Mouse (Mus musculus) ES-E14 (cell line): Measurements from ENCODE around the gene Foxa2. TPM values are rescaled to one million over a fixed set of nuclear protein-coding genes. Genes with fewer than 3 reads are reported as not detected.

Experiments used
- DNase-seq: peaks from one replicate; pipeline ENCODE4 v3.0.0-alpha.2; 2013; ENCODE audit warnings: low read depth, low spot score
- H3K27ac ChIP-seq: 2 replicates; pipeline ENCODE4 v1.5.1; 2012; ENCODE audit warnings: low read depth, mild to moderate bottlenecking, low read length, moderate library complexity, mixed read lengths; ENCODE audit not compliant: poor library complexity, insufficient read depth, severe bottlenecking
- H3K36me3 ChIP-seq: 2 replicates; pipeline ENCODE4 v1.6.1; 2012; ENCODE audit warnings: mild to moderate bottlenecking, low read length, moderate library complexity, mixed read lengths; ENCODE audit not compliant: control insufficient read depth, poor library complexity, insufficient read depth, severe bottlenecking
- H3K4me1 ChIP-seq, 2 experiments: fragments of 150-350 bp in 1 of 2; sonication (generic) in 1 of 2; 2 replicates each; pipeline ENCODE4 v1.6.1; 2012; ENCODE audit warnings: low read length in 2 of 2, mild to moderate bottlenecking in 1 of 2, mixed read lengths in 1 of 2; ENCODE audit not compliant: control insufficient read depth in 2 of 2, insufficient read depth in 2 of 2, poor library complexity in 1 of 2
- H3K4me3 ChIP-seq, 2 experiments: fragments of 150-350 bp in 1 of 2; sonication (generic) in 1 of 2; 2 replicates each; pipeline ENCODE4 v1.5.1; 2012; ENCODE audit warnings: low read length in 2 of 2, low read depth in 1 of 2, mild to moderate bottlenecking in 1 of 2, mixed read lengths in 1 of 2; ENCODE audit not compliant: insufficient read depth in 1 of 2, poor library complexity in 1 of 2, severe bottlenecking in 1 of 2
- H3K9ac ChIP-seq: 2 replicates; pipeline ENCODE4 v1.6.1; 2012; ENCODE audit warnings: low read depth, mild to moderate bottlenecking, low read length, mixed read lengths; ENCODE audit not compliant: poor library complexity, insufficient read depth, severe bottlenecking
- H3K9me3 ChIP-seq: fragments of 150-350 bp; sonication (generic); 2 replicates; pipeline ENCODE4 v1.6.1; 2012; ENCODE audit warnings: low read depth, mild to moderate bottlenecking, low read length; ENCODE audit not compliant: control insufficient read depth, insufficient read depth
- CHD2 ChIP-seq: IDR thresholded peaks from 2 replicates; pipeline ENCODE4 v1.6.1; 2014; ENCODE audit warnings: mild to moderate bottlenecking, low read depth, low read length, inconsistent platforms
- HCFC1 ChIP-seq: IDR thresholded peaks from 2 replicates; pipeline ENCODE4 v1.6.1; 2012; ENCODE audit warnings: low read length, inconsistent platforms, borderline replicate concordance; ENCODE audit not compliant: insufficient read depth
- MAFK ChIP-seq: IDR thresholded peaks from 2 replicates; pipeline ENCODE4 v1.6.1; 2014; ENCODE audit warnings: mild to moderate bottlenecking, low read depth, low read length, inconsistent platforms; ENCODE audit not compliant: insufficient read depth
- ZC3H11A ChIP-seq: IDR thresholded peaks from 2 replicates; pipeline ENCODE4 v1.6.1; 2012; ENCODE audit warnings: low read depth, mild to moderate bottlenecking, inconsistent platforms, low read length, borderline replicate concordance
- ZNF384 ChIP-seq: IDR thresholded peaks from 2 replicates; pipeline ENCODE4 v1.6.1; 2012; ENCODE audit warnings: low read depth, low read length, inconsistent platforms
- in situ Hi-C, 2 experiments: fragments of 600-800 bp; cut with MboI; formaldehyde crosslinking; loops; one replicate each; pipeline ENCODE4 v1.15.1; 2025; ENCODE audit warnings: low sequenced_read_pairs in 2 of 2, inconsistent platforms in 1 of 2; ENCODE audit not compliant: unreplicated experiment in 2 of 2
- total RNA-seq: library from RNA; depleted of rRNA; stranded (reverse); fragments of 300-350 nt; gene quantifications from 2 replicates; pipeline ENCODE4 v1.2.3, GENCODE M21; 2012

Foxa2 gene
- total RNA-seq, 1 experiment, result 1.5 TPM

- in situ Hi-C loops, result no loop called here
- no peak overlapping the region for H3K27ac ChIP-seq
- H3K9me3 ChIP-seq, result no peaks in the 10 kb centered on the region
- DNase-seq, result no peak
- no peak for TF ChIP-seq MAFK
- no peak for TF ChIP-seq ZNF384
- TF ChIP-seq HCFC1, result no peak
- TF ChIP-seq ZC3H11A, result no peak
- no peak for TF ChIP-seq CHD2
- H3K36me3 ChIP-seq, result no peaks in the 10 kb centered on the region
- no peaks in the 10 kb centered on the region for H3K4me1 ChIP-seq
- no peak overlapping the region for H3K4me3 ChIP-seq
- H3K9ac ChIP-seq, result no peak overlapping the region
Measured at GRCm38 (mm10) chr2:148085126-148085525, 38.4 kb upstream of the Foxa2 start.

DNA sequence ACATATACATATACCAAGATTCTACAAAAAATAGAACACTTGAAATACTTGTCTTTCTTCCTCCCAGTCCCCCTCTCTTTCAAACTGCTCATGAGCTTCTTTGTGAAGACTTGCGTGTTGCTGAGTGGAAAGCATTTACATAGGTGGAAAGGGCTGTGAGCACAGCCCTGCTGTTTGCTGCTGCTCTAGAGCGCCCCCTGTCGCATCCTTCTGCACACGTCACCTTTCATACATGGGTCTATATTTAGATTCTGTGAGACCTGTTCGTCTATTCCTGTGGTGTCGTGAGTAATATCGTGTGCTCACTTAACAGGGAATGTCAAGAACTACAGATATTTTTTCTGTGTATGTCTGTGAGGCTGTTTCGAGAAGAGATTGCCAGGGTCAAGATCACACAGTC lies 35.5 kb upstream of the Foxa2 start:
- Histone ChIP-seq H3K9ac (no peak overlapping the region), H3K36me3 (no peaks in the 10 kb centered on the region), H3K9me3 (no peaks in the 10 kb centered on the region), H3K4me3 (no peak overlapping the region), H3K27ac (no peak overlapping the region), H3K4me1 (0 out of 4 replicates have a peak, but pooled peaks cover 0 to 2% of the 10 kb centered on the region in 2 experiments)
- in situ Hi-C loops, result no loop called here
- peak; percentile 54 for DNase-seq
- TF ChIP-seq ZNF384 (no peak), MAFK (no peak), CHD2 (no peak), ZC3H11A (no peak), HCFC1 (no peak)

GRCm38 (mm10) chr2:148060705-148061104 lies 13.9 kb upstream of the Foxa2 start:
- Histone ChIP-seq H3K4me3 (no peak overlapping the region), H3K36me3 (no peaks in the 10 kb centered on the region), H3K4me1 (no peaks in the 10 kb centered on the region), H3K27ac (no peak overlapping the region), H3K9ac (no peak overlapping the region), H3K9me3 (no peaks in the 10 kb centered on the region)
- in situ Hi-C loops, result no loop called here
- TF ChIP-seq MAFK (no peak), CHD2 (no peak), ZC3H11A (no peak), HCFC1 (no peak), ZNF384 (no peak)
- DNase-seq, result no peak

GRCm38 (mm10) chr2:148053411-148053810 lies 6.6 kb upstream of the Foxa2 start:
- Histone ChIP-seq H3K9ac (no peak overlapping the region), H3K36me3 (no peaks in the 10 kb centered on the region), H3K4me3 (no peak overlapping the region), H3K4me1 (peaks cover 1 to 3% of the 10 kb centered on the region in 2 experiments; a peak in 1 of 4 replicates), H3K9me3 (no peaks in the 10 kb centered on the region), H3K27ac (no peak overlapping the region)
- no peak for DNase-seq
- TF ChIP-seq HCFC1 (no peak), ZC3H11A (no peak), MAFK (no peak), ZNF384 (no peak), CHD2 (no peak)
- in situ Hi-C loops, result no loop called here

- H3K4me1 ChIP-seq, result peaks cover 0 to 6% of the 10 kb centered on the region in 2 experiments; a peak in 1 of 4 replicates
- peak overlapping the region; percentile 40 to 42 for H3K4me3 ChIP-seq
- DNase-seq, result no peak
- H3K36me3 ChIP-seq, result no peaks in the 10 kb centered on the region
- TF ChIP-seq ZNF384, result no peak
- TF ChIP-seq ZC3H11A, result 0 out of 2 replicates have a peak, but pooled peaks have one; percentile 37
- H3K27ac ChIP-seq, result no peak overlapping the region
- in situ Hi-C loops, result loop anchor here (5.0 to 25.0 kb wide), 6 partner anchors 244 to 1836 kb away; partner anchors contain the start of genes Insm1 (in 1 of the 2), Nkx2-2 (in 1 of the 2) and Nkx2-4 (in 1 of the 2)
- no peak overlapping the region for H3K9ac ChIP-seq
- no peaks in the 10 kb centered on the region for H3K9me3 ChIP-seq
Measured at GRCm38 (mm10) chr2:148048484-148049129, 1.8 kb upstream of the Foxa2 start.
